Mouse (Mus musculus) spleen, adult 2 months (tissue): ENCODE measurements around the gene Gm10273.

Experiments
- CTCF ChIP-seq: fragments of 200-500 bp; IDR thresholded peaks from 2 replicates; pipeline ENCODE4 v1.5.1; 2011; ENCODE audit warnings: mild to moderate bottlenecking, inconsistent platforms; ENCODE audit not compliant: insufficient read depth, insufficient read length, insufficient replicate concordance; ENCODE audit errors: extremely low read depth
- POLR2A ChIP-seq: fragments of 200-500 bp; IDR thresholded peaks from 2 replicates; pipeline ENCODE4 v1.6.1; 2011; ENCODE audit warnings: low read depth, low read length, inconsistent platforms

DNA sequence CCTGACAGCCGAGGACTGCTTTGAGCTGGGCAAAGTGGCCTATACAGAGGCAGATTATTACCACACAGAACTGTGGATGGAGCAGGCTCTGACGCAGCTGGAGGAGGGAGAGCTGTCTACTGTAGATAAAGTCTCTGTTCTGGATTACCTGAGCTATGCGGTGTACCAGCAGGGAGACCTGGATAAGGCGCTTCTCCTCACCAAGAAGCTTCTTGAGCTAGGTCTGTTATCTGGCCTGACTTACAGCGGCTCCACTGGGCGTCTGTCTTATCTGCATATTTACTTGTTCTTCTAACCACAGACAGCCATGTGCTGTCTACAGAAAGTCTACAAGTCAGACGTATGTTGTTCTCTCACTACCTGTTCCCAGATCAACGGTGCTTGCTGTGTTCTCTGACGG, 47.2 kb upstream of the Gm10273 start:
- TF ChIP-seq POLR2A (no peak), CTCF (no peak)
